Mouse (Mus musculus) liver, adult 2 months (tissue): ENCODE results near the gene Rassf1.

Experiments used
- CTCF ChIP-seq: fragments of 200-500 bp; IDR thresholded peaks from 2 replicates; pipeline ENCODE4 v1.5.1; 2011; ENCODE audit warnings: low read depth, low read length, control low read depth
- POLR2A ChIP-seq: fragments of 200-500 bp; IDR thresholded peaks from 2 replicates; pipeline ENCODE4 v1.6.1; 2011; ENCODE audit warnings: low read length, control low read depth; ENCODE audit not compliant: insufficient read depth; ENCODE audit errors: extremely low read depth

- no peak for TF ChIP-seq CTCF
- no peak for TF ChIP-seq POLR2A
Observed at GRCm38 (mm10) chr9:107607036-107607435, 55.7 kb downstream of the Rassf1 start.
